Mouse (Mus musculus) testis, postnatal 14 days (tissue): ENCODE measurements around the gene Plac8.
A peak's percentile ranks its signal among the peaks of the same experiment; 100 is the strongest.

Source experiments
- DNase-seq: peaks from one replicate; pipeline ENCODE4 v3.0.0; 2021; ENCODE audit warnings: low spot score

The Plac8 gene

DNA sequence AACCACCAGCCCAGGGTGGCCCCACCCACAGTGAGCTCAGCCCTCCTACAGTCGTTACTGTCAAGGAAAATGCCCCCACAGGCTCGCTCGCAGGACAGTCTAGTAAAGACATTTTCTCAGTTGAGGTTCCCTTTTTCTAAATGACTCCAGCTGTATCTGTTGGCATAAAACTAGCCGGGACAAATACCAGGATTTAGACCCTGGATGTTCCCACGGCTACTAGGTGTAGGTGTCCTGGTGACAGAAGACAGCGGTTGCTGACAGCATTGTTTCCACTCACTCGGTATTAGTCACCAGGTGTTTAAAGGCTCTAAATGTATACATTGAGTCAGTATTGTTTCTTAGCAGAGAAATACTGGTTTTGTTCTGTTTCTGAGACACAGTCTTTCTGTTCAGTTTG lies 36.2 kb downstream of the Plac8 start:
- DNase-seq = no peak

GRCm38 (mm10) chr5:100526164-100526563 lies 45.9 kb downstream of the Plac8 start:
- no peak for DNase-seq

DNA sequence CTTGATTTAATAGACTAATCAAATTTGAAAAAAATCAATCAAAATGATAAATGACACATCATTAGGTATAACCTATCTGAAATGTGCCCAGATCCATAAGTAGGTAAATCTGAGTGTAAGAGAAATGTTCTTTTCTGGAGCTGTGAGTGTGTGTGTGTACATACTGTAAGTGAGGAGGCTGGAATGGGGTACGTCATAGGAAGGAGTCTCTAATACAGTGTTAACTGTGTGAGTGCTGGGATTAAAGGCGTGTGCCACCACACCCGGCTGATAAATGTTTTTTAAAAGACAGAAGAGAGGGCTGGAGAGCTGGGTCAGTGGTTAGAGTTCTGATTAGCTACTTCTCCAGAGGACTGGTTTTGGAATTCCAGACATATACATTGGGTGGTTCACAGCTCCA lies 46.4 kb downstream of the Plac8 start:
- DNase-seq = no peak

- no peak for DNase-seq
Measured at GRCm38 (mm10) chr5:100524921-100525320, 47.1 kb downstream of the Plac8 start.

DNA sequence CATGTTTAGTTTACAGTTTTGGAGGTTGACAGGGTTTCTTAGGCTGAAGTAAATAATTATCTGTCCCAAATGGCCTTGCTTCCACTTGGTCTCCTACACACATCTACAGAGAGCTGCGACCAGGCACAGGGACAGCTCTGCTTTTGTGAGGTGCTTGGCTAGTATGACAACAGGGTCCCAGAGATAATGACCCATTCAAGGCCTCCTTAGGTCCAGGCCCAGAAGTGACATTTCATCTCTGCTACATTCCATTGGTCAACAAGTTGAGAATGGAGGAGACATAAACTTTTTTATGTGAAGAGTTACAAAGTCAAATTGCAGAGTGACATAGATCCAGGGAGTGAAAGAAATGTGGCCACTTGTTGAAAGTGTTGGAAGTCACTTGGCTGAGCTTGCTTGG lies 48.7 kb downstream of the Plac8 start:
- no peak for DNase-seq

GRCm38 (mm10) chr5:100520223-100520622 lies 51.8 kb downstream of the Plac8 start:
- DNase-seq = no peak

DNA sequence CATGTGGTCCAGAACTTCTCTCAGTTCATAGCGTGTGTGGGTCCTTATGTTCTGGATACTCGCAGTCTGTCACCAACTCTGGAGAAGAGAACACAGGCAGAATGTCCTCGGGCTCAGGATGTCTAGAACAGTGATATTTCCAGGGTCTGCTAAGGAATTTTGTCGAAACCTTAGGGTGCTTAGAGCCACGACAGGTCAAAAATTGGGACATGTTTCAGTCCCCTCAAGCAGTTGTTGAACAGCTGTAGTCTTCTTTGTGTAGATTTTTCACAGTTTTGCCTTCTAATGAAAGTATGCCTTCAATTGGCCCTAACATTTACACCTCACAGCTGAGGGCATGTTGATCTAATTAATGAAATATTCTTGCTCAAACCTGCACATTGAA lies 53.0 kb downstream of the Plac8 start:
- DNase-seq = no peak

DNA sequence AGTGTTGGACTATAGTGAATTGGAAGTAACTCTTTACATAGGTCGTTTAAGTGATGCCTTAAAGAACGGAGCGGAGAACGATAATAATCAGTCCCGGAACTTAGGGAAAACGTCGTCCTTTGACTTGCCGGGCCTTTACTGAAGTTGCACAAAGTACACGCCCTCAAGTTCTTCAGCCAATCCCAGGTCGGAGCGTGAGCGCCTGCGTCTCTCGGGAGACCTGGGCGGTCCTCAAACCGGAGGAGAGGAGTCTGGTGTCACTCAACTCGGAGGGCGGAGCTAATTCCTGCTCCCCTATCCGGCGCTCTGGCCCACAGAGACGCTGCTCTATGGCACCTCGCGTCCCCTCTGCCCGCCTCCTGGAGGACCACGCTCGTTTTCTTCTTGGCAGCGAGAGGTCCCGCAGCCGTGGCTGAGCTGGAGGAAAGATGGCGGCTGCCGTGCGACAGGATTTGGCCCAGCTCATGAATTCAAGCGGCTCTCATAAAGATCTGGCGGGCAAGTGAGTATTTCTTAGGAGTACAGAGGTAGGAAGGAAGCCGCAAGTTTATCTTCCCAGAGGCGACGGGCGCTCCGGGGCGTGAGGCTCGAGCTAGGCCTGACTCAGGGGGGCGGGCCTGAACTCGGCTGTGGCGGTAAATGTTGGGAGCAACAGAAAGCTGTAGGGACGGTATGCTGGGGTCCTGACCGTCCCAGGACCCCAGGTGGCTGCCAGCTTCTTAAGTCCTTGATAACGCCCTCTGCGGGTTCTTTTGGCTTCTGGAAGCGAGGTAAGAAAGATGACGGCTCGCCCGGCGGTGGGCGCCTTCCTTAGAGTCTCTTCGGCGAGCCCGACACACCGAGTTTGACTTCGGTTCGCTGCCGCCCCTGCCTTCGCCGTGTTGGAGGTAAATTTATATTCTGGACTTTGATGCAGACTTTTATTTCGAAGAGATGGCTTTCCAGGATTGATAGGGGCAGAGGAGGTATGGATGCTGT lies 53.7 kb downstream of the Plac8 start, which contains the start of gene Cops4:
Cops4 (plus strand) TSS at position 261 of the 978 bp plus-strand sequence.
- DNase-seq = peak; percentile 99

GRCm38 (mm10) chr5:100512576-100512975 lies 59.5 kb downstream of the Plac8 start:
- no peak for DNase-seq

GRCm38 (mm10) chr5:100509247-100509646 lies 62.8 kb downstream of the Plac8 start:
- no peak for DNase-seq
